Mouse (Mus musculus) adrenal gland, adult 18-20 months (tissue): Measurements from ENCODE around the gene Macc1. TPM values are rescaled to one million over a fixed set of nuclear protein-coding genes. Genes with fewer than 3 reads are reported as not detected.

Experiments used
- DNase-seq, 2 experiments: peaks; one replicate each; pipeline ENCODE4 v3.0.0; 2021 to 2022; ENCODE audit warnings: low spot score in 2 of 2
- total RNA-seq, 2 experiments: library from RNA; stranded (reverse); gene quantifications; 1 replicate in 1 of 2; 2 replicates in 1 of 2; pipeline ENCODE4 v1.2.3; 2021

Gene Macc1
- total RNA-seq, 2 experiments from 2014 or later = not detected

DNA sequence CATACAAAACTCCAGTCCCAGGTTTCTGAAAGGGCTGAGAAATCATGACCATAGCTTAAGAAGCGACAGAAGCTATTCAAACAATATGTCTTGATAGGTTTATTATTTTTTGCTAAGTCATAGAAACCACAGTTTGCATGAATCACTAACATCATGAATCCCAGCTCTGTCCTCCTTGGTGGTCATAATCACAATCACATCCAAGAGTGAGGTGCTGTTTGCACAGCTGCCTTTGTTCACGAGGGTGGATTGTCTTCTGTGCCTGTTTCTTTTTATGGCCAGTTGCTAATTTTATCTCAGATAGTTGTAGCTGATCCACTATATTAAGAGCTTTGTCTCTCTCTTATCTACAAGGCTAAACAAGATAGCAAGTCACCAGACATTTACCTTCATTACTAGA lies 72.6 kb downstream of the Macc1 start:
- DNase-seq = no peak

DNA sequence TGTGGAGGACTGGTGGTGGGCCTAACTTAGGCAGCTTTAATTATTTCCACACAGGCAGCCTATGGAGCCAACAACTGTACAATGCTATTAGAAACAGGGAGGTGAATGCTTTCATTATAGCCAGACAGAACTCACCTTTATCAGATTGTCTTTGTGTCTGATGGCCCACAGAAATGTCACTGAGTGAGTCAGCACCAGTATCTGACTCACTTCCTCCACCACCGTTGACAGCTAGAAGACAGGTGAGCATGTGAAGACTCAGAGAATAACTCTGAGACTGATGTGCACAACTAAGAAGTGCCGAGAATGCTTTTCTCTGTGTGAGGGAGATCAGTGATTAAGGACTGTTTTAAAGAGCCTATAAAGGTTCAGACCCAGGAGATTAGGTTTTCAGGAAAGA lies 73.9 kb downstream of the Macc1 start:
- no peak for DNase-seq

DNA sequence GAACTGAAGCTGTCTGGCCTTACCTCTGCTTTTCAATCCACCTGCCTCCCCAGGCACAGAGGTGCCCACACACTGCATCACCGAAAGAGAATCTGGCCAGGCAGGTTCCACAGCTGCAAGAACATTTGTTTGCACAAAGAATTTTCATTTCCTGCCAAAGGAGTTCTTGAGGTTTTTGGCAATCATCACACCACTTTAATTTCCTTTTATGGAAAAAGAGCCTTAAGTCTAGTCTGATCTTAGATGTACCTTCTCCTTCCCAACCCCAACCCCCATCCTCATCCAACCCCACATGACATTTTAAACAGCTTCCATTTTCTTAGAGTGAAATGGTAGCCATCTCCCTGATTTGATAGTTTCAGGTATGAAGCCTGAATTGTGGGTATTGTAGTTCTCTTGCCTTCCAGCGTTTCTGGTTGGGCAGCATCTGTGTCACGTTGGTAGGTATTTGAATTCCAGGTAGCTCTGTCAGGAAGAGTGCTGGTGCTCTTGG lies 76.2 kb downstream of the Macc1 start:
- DNase-seq = no peak

DNA sequence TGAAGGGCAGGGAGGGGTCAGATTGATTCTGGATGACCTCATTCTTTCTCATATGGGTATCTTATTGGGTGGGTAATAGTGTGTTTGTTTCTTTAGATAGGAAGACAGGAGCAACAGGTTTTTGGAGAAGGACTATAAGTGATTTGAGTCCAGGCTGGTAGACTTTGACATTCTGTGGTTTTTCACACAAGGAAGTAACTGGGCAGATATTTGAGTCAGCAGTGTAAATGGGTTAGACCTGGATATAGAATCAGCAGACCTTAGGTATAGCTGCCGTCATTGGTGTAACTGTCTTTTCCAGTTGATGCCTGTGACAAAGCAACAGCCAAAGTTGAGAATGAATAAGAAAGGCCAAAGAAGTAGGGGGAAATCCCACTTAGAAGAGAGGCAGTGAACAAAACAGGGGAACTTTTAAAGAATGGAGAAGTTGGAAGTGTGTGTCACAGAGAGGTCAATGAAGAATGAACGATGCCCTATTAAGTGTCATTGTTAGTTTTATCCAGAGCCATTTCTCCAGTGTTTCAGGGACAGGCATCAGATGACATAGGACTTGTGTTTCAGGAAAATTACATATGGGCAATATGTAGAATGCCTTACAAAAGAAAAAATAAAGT lies 84.1 kb downstream of the Macc1 start:
- no peak for DNase-seq

DNA sequence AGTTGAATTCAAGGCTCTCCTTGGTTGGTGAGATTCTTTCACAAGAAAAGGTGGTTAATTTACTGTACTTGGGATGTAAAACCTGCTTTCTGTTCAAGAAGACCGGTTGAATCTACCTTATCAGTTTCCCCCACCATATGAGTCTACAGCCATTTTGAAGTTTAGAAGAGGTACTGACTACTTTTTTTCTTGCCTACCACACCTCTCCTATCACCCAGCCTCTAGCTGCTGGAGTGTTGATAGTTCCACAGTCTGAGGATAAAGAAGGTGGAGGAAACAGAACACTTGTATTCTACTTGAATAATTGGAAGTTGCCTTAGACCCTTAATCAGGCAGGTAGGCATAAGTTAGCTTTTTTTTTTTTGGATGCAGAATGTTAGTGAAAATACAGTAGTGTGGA lies 88.2 kb downstream of the Macc1 start:
- DNase-seq = no peak

DNA sequence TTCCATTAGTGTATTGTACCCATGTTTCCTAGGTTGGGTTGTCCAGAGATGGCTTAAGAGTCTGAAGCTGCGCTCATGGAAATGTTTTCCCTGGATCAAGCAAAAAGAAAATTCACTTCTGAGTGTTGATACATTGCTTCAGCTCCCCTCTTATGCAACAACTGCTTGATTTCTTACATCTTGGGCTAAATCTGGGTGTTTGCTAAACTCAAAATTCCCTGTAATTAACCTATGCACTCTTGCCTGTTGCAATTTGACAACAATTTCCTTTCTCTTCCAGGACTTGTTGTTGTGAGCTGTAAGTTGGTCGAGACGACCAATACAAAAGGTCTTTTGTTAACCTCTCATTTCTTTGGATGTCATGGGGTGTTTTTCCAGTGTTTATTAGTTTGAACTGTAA lies 88.7 kb downstream of the Macc1 start:
- DNase-seq = no peak

DNA sequence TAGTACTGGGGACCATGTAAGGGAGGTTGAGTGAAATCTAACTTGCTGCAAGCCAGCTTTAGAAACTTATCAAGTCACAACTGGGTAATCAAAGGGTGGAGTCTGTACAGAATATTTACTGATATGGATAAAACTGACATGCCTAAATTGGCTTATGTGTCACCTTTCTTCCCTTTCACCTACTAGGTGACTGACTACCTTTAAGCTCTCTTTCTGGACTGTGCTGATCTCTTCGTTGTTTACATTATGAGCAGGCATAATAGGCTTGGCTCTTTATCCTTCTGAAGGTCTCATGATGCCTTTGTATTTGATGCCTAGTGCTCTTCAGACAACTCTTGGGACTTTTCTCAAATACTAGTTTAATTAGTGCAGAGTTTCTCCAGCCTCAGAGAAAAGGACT lies 90.7 kb downstream of the Macc1 start:
- DNase-seq = no peak

DNA sequence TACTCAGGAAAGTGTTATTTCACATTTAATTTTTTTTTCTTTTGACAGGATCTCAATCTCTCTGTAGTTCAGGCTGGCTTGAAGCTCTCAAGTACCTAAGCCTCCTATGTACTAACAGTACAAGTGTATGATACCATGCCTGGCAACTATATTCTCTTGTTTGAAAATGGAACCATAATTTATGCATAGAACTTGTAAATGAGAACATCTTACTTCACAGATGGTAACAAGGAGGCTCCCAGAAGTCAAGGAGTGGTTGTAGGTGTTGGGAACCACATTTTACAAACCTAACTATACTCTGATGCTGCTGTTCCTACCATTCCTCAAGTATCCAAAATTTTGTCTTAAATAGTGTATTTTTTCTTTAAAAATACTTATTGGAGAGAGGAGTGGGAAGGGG lies 96.5 kb downstream of the Macc1 start:
- no peak for DNase-seq

DNA sequence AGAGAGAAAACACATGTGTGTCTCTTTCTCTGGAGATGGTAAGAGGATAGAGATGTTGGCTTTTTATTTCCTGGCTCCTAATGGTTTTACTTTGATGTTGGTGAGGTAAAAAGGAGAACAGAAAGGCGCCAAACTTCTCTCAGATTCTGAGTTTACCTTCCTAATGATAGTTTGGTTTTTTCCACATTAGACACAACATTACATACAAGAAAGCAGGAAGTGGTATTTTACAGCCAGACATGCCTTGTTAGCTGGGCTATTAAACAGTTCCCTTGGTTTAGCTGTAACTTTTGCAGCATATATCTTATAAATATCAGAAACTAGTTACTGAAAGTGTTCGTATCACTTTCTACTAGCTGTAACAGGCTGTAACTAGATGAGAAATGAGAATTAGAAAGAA lies 96.9 kb downstream of the Macc1 start:
- DNase-seq = no peak

DNA sequence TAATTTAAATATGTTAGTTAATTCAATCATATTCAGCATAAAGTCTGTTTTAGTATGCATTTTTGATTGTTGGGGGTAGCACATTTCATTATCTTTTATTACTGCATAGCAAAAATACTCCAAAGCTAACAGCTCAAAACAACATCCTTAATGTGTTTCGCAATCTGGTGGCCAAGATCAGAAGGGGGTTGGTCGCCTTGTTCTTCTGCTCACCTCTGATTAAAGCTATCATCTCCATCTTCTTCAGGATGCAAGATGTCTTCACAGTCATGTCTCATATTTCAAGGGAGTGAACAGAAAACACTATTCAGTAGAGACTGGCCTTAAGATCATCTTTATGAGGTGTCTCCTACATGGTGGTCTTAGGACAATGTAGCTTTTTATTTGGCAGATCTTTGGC lies 97.9 kb downstream of the Macc1 start:
- no peak for DNase-seq

DNA sequence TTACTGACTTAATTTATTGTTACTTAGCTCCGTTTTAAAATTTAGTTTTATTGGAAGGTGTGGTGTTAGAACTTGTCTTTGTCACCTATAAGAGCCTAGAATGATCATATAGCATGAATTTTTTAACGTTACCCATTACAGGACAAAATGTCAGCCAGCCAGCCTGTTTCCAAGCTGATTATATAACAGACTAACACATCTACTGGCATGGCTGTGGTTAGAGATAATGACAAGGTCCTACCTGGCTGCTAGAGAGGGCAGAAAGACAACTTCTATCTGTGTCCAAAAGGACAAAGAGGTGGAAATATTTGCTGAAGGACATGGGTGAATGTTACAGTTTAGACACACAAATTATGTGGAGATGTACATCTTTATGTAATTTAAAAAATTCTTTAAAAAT lies 101.8 kb downstream of the Macc1 start:
- no peak for DNase-seq

DNA sequence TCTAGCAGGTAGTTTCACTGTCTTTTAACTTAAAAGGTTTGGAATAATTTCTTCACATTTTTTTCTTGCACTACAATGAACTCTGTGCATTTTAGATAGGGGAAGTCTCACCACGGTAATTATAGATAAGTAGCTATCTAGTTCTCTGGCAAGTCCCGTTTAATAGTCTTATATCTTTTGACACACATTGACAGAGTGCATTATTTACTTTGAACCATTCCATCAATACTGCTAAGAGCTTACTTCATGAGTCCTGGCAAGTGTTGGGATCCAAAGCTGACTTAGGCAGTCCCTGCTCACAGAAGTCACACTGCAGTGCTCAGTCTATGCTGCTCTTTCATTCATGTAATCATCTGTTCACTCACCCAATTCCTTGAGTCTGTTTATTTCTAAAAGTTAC lies 111.7 kb downstream of the Macc1 start:
- no peak for DNase-seq

DNA sequence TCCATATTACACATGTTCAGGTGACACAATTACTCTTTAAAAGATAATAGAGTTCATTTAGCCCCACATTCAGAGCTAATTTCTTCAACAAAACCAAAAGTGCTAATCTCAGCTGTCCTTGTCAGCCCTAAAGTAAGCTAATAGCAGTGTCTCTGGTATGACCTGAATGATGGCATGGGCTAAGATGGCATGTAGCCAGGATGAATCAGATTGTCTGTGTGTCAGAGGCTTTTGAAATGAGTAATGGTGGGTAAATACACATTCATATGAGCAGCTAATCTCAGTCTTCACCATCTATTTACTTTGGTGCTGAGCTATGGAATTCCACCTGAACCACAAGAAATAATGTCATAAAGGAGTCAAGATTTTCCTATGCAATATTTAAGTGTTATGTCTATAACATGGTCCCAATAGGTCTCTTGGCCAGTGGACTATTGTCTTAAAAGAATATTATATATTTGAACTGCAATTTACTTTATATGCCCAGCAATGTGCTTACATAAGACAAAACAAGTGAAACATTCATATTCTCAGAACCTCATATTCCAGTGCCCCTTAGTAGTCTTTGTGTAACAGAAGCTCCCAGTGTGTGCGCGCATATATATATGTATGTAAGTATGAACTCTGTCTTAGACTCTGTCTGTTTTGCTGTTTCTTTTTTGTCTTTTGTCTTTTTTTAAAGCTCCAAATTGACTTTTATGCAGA lies 112.3 kb downstream of the Macc1 start:
- peak in 1 of 2 experiments; percentile 26 for DNase-seq

DNA sequence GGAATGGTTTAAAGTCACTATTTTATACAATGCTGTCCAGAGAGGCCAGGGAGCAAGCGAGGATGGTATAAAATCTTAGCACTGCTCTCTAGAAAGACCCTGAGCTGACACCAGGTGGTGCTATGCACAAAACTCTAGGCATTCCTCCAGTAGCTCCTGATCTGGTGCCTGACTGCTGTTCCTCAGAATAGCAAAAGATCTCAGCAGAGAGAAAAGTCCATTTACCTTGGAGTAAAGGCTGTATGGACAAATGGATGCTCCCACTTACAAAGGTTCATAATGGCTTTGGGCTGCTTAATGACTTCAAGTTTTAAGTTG lies 112.8 kb downstream of the Macc1 start:
- peak; percentile 22 to 29 for DNase-seq

DNA sequence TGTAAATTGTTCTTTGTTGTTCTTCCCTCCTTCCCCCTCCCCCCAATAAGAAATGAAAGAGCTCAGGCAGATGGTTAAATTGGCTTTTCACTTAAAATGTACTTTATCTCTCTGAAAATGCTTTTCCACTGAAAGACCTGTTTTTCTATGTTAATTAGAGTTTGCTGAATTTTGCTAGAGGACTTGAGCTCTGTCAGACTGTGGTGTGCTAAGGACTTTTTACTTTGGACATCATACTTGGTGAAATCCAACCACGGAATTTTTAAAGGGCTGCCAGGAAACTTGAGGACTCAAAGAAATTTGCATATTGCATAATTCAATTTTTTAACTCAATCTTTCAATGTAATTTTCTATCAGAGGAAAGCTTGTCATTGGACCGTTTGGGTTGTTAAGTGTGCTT lies 126.7 kb downstream of the Macc1 start:
- DNase-seq = no peak

DNA sequence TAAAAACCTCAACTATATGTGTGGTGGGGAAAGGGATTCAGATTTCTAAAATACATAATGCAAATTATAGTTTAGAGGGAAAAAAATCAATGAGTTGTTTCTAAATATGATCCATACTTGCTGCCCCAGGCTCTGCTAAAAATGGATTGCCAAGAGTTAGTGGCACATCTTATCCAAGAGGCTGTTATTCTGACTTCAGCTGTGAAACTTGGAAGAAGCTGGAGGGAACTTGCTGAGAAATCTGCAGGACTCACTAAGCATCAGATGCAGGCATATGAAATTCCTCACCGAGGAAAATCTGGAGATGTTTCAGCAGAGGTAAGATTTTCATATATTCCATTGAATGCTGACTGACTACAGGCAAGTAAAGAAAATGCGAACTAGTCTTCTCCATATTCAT lies 136.0 kb downstream of the Macc1 start:
- DNase-seq = no peak

DNA sequence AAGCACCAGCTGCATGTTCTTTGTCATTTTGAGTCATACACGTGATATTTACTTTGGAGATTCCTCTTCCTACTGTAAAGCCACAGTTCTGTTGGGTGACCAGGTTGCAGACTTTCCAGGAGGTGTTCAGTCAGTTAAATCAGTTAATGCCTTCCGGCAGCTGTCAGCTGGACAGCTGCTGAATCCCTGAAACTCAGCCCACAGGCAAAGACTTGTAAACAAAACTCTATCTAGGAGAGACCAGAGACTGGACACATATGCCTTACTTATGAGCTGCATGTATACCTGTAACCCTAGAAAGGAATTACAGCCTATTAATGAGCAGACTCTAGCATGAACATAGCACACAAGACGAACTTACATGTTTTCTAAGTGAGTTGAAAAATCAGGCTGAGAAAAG lies 137.2 kb downstream of the Macc1 start:
- DNase-seq = no peak

DNA sequence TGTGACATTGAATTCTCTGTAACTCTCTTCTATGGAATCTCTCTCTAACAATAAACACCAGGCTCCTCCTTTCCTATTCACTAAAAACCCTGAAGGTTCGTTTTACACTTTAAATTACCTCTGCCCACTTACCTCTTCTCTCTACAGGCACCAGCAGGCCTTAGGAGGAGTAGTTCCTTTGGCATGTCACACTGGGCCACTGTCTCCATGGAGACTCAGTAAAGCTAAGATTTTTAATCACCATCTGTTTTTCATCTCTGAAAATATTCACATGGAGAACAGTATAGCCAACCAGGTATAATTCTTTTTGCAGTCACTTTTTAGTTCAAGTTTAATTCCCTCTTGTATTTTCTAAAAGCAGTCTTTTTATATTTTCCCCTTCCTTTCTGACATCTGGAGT lies 140.0 kb downstream of the Macc1 start:
- no peak for DNase-seq

DNA sequence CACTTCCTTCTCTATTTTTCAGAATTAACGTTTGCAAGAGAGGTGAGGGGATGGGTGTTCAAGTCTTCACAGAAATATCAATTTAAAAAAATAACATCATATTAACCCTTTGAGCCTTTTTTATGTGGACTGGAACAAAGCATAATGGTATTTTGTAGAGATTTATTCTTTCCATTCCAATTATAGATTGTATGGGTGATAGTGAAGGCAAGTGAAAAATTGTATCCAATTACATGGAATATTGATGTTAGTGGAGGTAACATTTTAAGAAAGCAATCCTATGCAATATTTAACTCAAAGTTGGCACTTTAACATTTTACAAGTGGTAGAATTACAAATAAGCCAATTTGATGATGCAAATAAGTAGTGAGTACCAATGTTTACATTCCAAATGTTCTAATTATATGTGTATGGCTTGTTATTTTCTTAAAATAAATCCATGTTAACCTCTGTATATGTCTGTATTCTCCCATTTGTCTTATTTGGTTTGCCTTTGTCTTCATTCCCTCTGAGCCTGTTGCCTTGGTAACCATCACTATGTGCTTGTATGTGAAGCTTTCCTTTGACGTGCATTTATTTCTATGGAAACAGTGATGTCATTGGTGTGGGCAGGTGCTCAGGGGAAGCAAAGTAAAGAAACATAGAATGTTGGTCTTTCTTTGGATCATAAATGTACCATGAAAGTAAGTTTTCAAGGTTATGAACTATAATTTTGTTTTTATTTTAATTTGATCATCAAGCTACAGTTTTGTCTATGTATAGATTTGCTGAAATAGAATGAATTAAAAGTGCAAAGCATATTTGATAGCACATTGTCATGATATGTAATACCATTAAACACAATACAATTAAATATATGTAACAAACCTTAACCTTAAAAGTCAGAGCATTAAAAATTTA lies 150.2 kb downstream of the Macc1 start:
- no peak for DNase-seq

DNA sequence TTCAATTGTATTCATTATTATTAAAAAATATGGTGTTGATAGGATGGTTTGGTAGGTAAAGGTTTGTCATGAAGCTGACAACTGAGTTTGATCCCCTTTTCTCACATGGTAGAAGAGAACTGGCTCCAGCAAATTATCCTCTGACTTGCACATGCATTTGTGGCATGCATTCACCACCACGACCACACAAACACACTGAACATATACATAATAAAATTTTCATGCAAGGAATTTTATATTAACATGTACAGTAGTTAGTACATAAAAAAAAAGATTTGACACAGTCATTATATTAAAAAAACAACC lies 150.8 kb downstream of the Macc1 start:
- DNase-seq = no peak

DNA sequence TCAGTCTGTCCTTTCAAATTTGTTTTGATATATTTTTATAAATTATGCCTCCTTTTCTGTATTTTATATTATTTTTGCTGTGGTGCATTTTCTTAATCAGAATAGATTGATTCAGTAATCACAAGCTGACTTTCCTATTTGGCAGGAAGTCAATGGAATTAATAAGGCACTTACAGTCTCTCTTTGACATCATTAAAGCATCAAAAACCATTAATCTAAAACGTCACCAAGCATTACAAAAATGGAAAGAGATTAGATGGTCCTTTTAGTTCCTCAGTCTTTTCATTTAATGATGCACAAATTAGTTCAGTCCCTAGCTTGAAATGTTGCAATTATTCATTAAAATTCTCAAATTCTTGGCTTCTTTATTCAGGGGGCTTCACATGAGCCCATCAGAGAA lies 153.6 kb downstream of the Macc1 start:
- DNase-seq = no peak

DNA sequence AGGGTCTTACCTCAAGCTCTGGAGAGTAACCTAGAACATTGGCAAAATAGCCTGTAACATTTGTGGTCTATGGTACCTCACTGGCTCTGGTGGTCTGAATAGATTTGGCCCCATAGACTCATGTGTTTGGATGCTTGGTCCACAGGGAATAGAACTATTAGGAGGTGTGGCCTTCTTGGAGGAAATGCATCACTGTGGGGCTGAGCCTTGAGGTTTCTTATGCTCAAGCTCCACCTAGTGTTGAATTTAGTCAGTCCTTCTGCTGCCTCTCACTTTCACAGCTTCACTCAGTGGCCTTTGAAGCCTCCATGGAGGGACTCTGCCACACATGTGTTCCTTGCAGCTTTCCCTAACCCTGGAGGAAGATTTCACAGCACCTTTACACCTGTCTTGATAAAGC lies 156.2 kb downstream of the Macc1 start:
- no peak for DNase-seq
